Mouse (Mus musculus): ENCODE data around the gene Dag1. TPM values are rescaled to one million over a fixed set of nuclear protein-coding genes. Genes with fewer than 3 reads are reported as not detected.

Dag1 gene
- polyA plus RNA-seq, 1 experiment from 2014 or later = 46.8 TPM

GRCm38 (mm10) chr9:108227911-108228649 is 35.7 kb downstream of the Dag1 start:
- Histone ChIP-seq H3K36me3 (ENCODE audit: control insufficient read depth, insufficient read depth, low read length) (no peaks in the 10 kb centered on the region), H3K27me3 (ENCODE audit: control insufficient read depth, insufficient read depth, low read length) (no peaks in the 10 kb centered on the region), H3K4me2 (ENCODE audit: low read depth, severe bottlenecking) (no peak overlapping the region), H3K4me3 (ENCODE audit: low read depth, low read length) (no peak overlapping the region), H3K27ac (replicated peaks; ENCODE audit: low read depth, low read length) (no peak overlapping the region), H3K4me1 (ENCODE audit: control insufficient read depth, insufficient read depth, low read length) (no peaks in the 10 kb centered on the region), H3K9ac (ENCODE audit: low read length) (no peak overlapping the region), H3K9me3 (ENCODE audit: control insufficient read depth, low read length) (no peaks in the 10 kb centered on the region)
- WGBS = 39% methylated on average over 2 of the region's 2 CpGs
- DNase-seq (ENCODE audit: low spot score) (no peak), ATAC-seq (ENCODE audit: insufficient number of reproducible peaks, low FRiP score, low TSS enrichment, low read depth) (no peak)

DNA sequence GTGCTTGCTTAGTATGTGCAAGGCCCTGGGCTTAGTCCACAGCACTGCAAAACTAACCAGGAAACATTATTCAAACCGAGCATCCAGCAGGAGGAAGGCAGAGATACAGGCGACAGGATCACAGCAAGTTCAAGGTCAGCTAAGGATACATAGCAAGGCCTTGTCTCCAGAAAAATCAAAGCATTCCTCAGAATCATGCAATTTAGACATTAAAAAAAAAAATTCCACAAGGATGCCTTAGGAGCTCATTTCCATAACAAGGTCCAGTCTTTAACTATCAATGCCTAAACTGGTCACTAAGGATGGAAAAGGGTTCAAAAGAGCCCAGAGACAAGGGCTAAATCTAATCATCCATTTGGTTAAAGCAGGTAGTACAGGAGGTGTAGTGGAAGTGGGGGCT is 38.6 kb downstream of the Dag1 start:
- Histone ChIP-seq H3K36me3 (ENCODE audit: control insufficient read depth, insufficient read depth, low read length) (no peaks in the 10 kb centered on the region), H3K4me1 (ENCODE audit: control insufficient read depth, insufficient read depth, low read length) (no peaks in the 10 kb centered on the region), H3K9me3 (ENCODE audit: control insufficient read depth, low read length) (no peaks in the 10 kb centered on the region), H3K4me2 (ENCODE audit: low read depth, severe bottlenecking) (no peak overlapping the region), H3K9ac (ENCODE audit: low read length) (no peak overlapping the region), H3K27me3 (ENCODE audit: control insufficient read depth, insufficient read depth, low read length) (no peaks in the 10 kb centered on the region), H3K27ac (replicated peaks; ENCODE audit: low read depth, low read length) (no peak overlapping the region), H3K4me3 (ENCODE audit: low read depth, low read length) (no peak overlapping the region)
- ATAC-seq (ENCODE audit: insufficient number of reproducible peaks, low FRiP score, low TSS enrichment, low read depth) = no peak
- no peak for DNase-seq (ENCODE audit: low spot score)
- WGBS = 89% methylated on average over 2 of the region's 2 CpGs

DNA sequence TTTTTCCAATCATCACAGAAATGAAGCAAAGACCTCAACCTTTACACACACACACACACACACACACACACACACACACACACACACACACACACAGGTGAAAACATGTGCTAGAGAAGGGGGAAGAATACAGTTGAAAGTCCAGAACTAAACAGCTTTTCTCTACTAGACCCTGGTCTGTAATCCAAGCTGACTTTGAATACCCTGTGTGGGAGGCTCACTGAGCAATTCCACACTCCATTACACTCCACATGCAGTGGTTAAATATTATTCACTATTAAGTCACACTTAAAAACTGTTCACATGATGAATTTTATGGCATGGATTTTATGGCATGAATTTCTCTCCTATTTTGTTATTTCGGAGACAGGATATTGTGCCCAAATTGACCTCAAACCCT is 40.1 kb downstream of the Dag1 start:
- Histone ChIP-seq H3K4me3 (ENCODE audit: low read depth, low read length) (no peak overlapping the region), H3K9me3 (ENCODE audit: control insufficient read depth, low read length) (no peaks in the 10 kb centered on the region), H3K27ac (replicated peaks; ENCODE audit: low read depth, low read length) (no peak overlapping the region), H3K9ac (ENCODE audit: low read length) (no peak overlapping the region), H3K27me3 (ENCODE audit: control insufficient read depth, insufficient read depth, low read length) (no peaks in the 10 kb centered on the region), H3K36me3 (ENCODE audit: control insufficient read depth, insufficient read depth, low read length) (no peaks in the 10 kb centered on the region), H3K4me2 (ENCODE audit: low read depth, severe bottlenecking) (no peak overlapping the region), H3K4me1 (ENCODE audit: control insufficient read depth, insufficient read depth, low read length) (no peaks in the 10 kb centered on the region)
- WGBS = 87% methylated on average over 1 of the region's 1 CpGs
- ATAC-seq (ENCODE audit: insufficient number of reproducible peaks, low FRiP score, low TSS enrichment, low read depth) (no peak), DNase-seq (ENCODE audit: low spot score) (no peak)

- no peak overlapping the region for H3K4me2 ChIP-seq (ENCODE audit: low read depth, severe bottlenecking)
- DNase-seq (ENCODE audit: low spot score) = no peak
- no peak overlapping the region for H3K4me3 ChIP-seq (ENCODE audit: low read depth, low read length)
- WGBS = 83% methylated on average over 3 of the region's 3 CpGs
- no peak overlapping the region for H3K27ac ChIP-seq (replicated peaks; ENCODE audit: low read depth, low read length)
- peaks cover 6% of the 10 kb centered on the region; the same call in 1 of the 2 replicates for H3K36me3 ChIP-seq (ENCODE audit: control insufficient read depth, insufficient read depth, low read length)
- H3K4me1 ChIP-seq (ENCODE audit: control insufficient read depth, insufficient read depth, low read length) = no peaks in the 10 kb centered on the region
- ATAC-seq (ENCODE audit: insufficient number of reproducible peaks, low FRiP score, low TSS enrichment, low read depth) = no peak
- H3K9ac ChIP-seq (ENCODE audit: low read length) = no peak overlapping the region
- H3K9me3 ChIP-seq (ENCODE audit: control insufficient read depth, low read length) = no peaks in the 10 kb centered on the region
- H3K27me3 ChIP-seq (ENCODE audit: control insufficient read depth, insufficient read depth, low read length) = no peaks in the 10 kb centered on the region
Observed at GRCm38 (mm10) chr9:108221566-108221965, 42.2 kb downstream of the Dag1 start.

DNA sequence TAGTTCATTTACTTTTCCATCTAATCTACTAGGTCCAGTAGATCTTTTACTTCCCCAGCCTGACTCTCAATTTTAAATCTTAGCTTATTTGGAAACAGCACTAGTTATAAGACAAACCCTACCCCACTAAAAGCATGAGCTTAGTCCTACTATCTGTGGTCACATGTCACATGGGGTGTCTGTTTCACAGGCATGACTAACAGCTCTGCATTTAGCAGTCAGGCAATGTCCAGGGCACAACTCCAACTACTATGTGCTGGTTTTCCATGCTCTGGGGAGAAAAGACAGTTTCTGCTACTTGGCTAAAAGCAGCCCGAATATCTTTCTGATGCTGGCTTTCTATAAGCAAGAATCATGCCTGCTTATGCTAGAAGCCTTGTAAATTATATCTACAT is 43.4 kb downstream of the Dag1 start:
- Histone ChIP-seq H3K4me3 (ENCODE audit: low read depth, low read length) (no peak overlapping the region), H3K27ac (replicated peaks; ENCODE audit: low read depth, low read length) (no peak overlapping the region), H3K27me3 (ENCODE audit: control insufficient read depth, insufficient read depth, low read length) (no peaks in the 10 kb centered on the region), H3K36me3 (ENCODE audit: control insufficient read depth, insufficient read depth, low read length) (peaks cover 6% of the 10 kb centered on the region; the same call in 1 of the 2 replicates), H3K9ac (ENCODE audit: low read length) (no peak overlapping the region), H3K4me2 (ENCODE audit: low read depth, severe bottlenecking) (no peak overlapping the region), H3K4me1 (ENCODE audit: control insufficient read depth, insufficient read depth, low read length) (no peaks in the 10 kb centered on the region), H3K9me3 (ENCODE audit: control insufficient read depth, low read length) (no peaks in the 10 kb centered on the region)
- DNase-seq (ENCODE audit: low spot score) = no peak
- 90% methylated on average over 1 of the region's 1 CpGs for WGBS
- no peak for ATAC-seq (ENCODE audit: insufficient number of reproducible peaks, low FRiP score, low TSS enrichment, low read depth)

- H3K4me3 ChIP-seq (ENCODE audit: low read depth, low read length) = no peak overlapping the region
- no peak overlapping the region for H3K9ac ChIP-seq (ENCODE audit: low read length)
- H3K27me3 ChIP-seq (ENCODE audit: control insufficient read depth, insufficient read depth, low read length) = no peaks in the 10 kb centered on the region
- ATAC-seq (ENCODE audit: insufficient number of reproducible peaks, low FRiP score, low TSS enrichment, low read depth) (no peak), DNase-seq (ENCODE audit: low spot score) (no peak)
- H3K4me2 ChIP-seq (ENCODE audit: low read depth, severe bottlenecking) = no peak overlapping the region
- no peaks in the 10 kb centered on the region for H3K4me1 ChIP-seq (ENCODE audit: control insufficient read depth, insufficient read depth, low read length)
- WGBS = 85% methylated on average over 12 of the region's 12 CpGs
- no peak overlapping the region for H3K27ac ChIP-seq (replicated peaks; ENCODE audit: low read depth, low read length)
- H3K9me3 ChIP-seq (ENCODE audit: control insufficient read depth, low read length) = no peaks in the 10 kb centered on the region
- H3K36me3 ChIP-seq (ENCODE audit: control insufficient read depth, insufficient read depth, low read length) = peaks cover 6% of the 10 kb centered on the region; the same call in 1 of the 2 replicates
Observed at GRCm38 (mm10) chr9:108219766-108220379, 43.9 kb downstream of the Dag1 start.

- H3K36me3 ChIP-seq (ENCODE audit: control insufficient read depth, insufficient read depth, low read length) = peaks cover 6% of the 10 kb centered on the region; the same call in 1 of the 2 replicates
- H3K4me2 ChIP-seq (ENCODE audit: low read depth, severe bottlenecking) = no peak overlapping the region
- no peak overlapping the region for H3K27ac ChIP-seq (replicated peaks; ENCODE audit: low read depth, low read length)
- no peaks in the 10 kb centered on the region for H3K9me3 ChIP-seq (ENCODE audit: control insufficient read depth, low read length)
- H3K9ac ChIP-seq (ENCODE audit: low read length) = no peak overlapping the region; the same call in 1 of the 2 replicates
- ATAC-seq (ENCODE audit: insufficient number of reproducible peaks, low FRiP score, low TSS enrichment, low read depth) = no peak
- DNase-seq (ENCODE audit: low spot score) = no peak
- no peak overlapping the region for H3K4me3 ChIP-seq (ENCODE audit: low read depth, low read length)
- WGBS = 66% methylated on average over 11 of the region's 11 CpGs
- H3K4me1 ChIP-seq (ENCODE audit: control insufficient read depth, insufficient read depth, low read length) = no peaks in the 10 kb centered on the region
- no peaks in the 10 kb centered on the region for H3K27me3 ChIP-seq (ENCODE audit: control insufficient read depth, insufficient read depth, low read length)
Observed at GRCm38 (mm10) chr9:108217936-108218543, 45.7 kb downstream of the Dag1 start.

- 91% methylated on average over 3 of the region's 3 CpGs for WGBS
- H3K36me3 ChIP-seq (ENCODE audit: control insufficient read depth, insufficient read depth, low read length) = peaks cover 6% of the 10 kb centered on the region; the same call in 1 of the 2 replicates
- ATAC-seq (ENCODE audit: insufficient number of reproducible peaks, low FRiP score, low TSS enrichment, low read depth) (no peak), DNase-seq (ENCODE audit: low spot score) (no peak)
- no peaks in the 10 kb centered on the region for H3K4me1 ChIP-seq (ENCODE audit: control insufficient read depth, insufficient read depth, low read length)
- no peaks in the 10 kb centered on the region for H3K9me3 ChIP-seq (ENCODE audit: control insufficient read depth, low read length)
- H3K27me3 ChIP-seq (ENCODE audit: control insufficient read depth, insufficient read depth, low read length) = no peaks in the 10 kb centered on the region
- no peak overlapping the region for H3K9ac ChIP-seq (ENCODE audit: low read length)
- no peak overlapping the region for H3K27ac ChIP-seq (replicated peaks; ENCODE audit: low read depth, low read length)
- no peak overlapping the region for H3K4me3 ChIP-seq (ENCODE audit: low read depth, low read length)
- no peak overlapping the region for H3K4me2 ChIP-seq (ENCODE audit: low read depth, severe bottlenecking)
Observed at GRCm38 (mm10) chr9:108217406-108217805, 46.4 kb downstream of the Dag1 start.

Measured in limb, embryonic 11.5 days (tissue).